In the genomic region with DNA sequence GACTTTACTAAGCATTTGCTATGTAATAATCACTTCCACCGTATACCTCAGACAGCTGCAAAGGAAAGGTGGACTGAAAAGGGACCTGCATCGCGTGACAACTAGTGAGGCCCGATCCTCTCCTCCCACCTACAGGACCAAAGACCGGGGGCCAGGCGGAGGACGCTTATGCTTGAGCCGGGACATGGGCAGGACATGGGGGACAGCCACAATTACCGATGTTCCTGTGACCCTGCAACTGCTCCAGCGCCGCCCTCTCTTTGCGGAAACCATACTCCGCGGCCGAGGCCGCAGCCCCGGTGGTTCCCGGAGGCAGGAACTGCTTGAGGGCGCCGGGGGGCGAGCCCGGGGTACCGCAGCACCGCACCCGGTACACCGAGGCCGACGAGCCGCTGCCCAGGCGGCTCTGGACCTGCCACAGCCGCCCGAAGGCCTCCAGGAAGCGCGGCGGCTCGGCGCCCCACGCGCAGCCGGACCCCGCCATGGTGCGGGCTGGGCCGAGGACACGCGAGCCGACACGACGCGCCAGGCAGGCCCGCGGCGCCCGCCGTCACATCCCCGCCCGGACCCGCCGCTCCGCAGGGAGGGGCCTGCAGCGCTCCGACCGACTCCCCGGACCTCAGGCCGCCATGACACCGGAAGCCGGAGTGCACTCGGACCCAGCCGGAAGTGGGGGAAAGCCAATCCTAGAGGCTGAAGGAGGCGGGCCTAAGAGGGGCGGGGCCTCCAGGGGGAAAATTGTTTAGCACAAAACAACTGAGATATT, we compare ENCODE assay signal across 8 mouse cellular contexts. TPM values are rescaled to one million over a fixed set of nuclear protein-coding genes. Genes with fewer than 3 reads are reported as not detected.
DNase-seq lines count a peak whose midpoint lies in the region; ATAC-seq lines count a peak whose summit lies in the region.

Uhmk1 (minus strand) TSS at position 641 of the 766 bp plus-strand sequence.

- peaks cover 16% of the 10 kb centered on the region for H3K36me3 ChIP-seq in hindbrain, embryonic 12.5 days

- DNase-seq in Muller cell, postnatal 12 days (ENCODE audit: inconsistent ontology term), result peak; percentile 91
- DNase-seq in cerebellum, adult 9-11 months, result peak; percentile 93
- DNase-seq in frontal cortex, postnatal 10 days (ENCODE audit: low spot score in 2 of 2), result peak; percentile 79 to 87
- DNase-seq in layer of hippocampus, postnatal 25 days (ENCODE audit: extremely low spot score in 1 of 2, low spot score in 1 of 2), result peak; percentile 72 to 80
- DNase-seq in lung, postnatal 25 days (ENCODE audit: low spot score), result peak; percentile 92
- peak; percentile 83 for DNase-seq in retina, embryonic 14.5 days (ENCODE audit: low spot score)
- peak; percentile 91 for DNase-seq in thymus, postnatal 4 days

- peak within 1 kb of the TSS; percentile 84 for H3K27ac ChIP-seq in hindbrain, embryonic 12.5 days

- H3K9me3 ChIP-seq in hindbrain, embryonic 12.5 days (replicated peaks), result no peaks in the 10 kb centered on the region

- peak within 1 kb of the TSS; percentile 86 for H3K4me3 ChIP-seq in hindbrain, embryonic 12.5 days

- H3K27me3 ChIP-seq in hindbrain, embryonic 12.5 days, result 0 out of 2 replicates have a peak, but pooled peaks cover 4% of the 10 kb centered on the region

- peak within 1 kb of the TSS; percentile 97 for H3K9ac ChIP-seq in hindbrain, embryonic 12.5 days

- WGBS in hindbrain, embryonic 12.5 days, result 1% methylated on average over 65 of the region's 70 CpGs

- H3K4me1 ChIP-seq in hindbrain, embryonic 12.5 days, result peaks cover 7% of the 10 kb centered on the region

- ATAC-seq in hindbrain, embryonic 12.5 days (ENCODE audit: low FRiP score), result peak; percentile 100

- peak within 1 kb of the TSS; percentile 78 for H3K4me2 ChIP-seq in hindbrain, embryonic 12.5 days (replicated peaks)

RNA-seq across cellular contexts. Expression of gene Uhmk1, which starts in this region (rescaled TPM):
- polyA plus RNA-seq in hindbrain, embryonic 12.5 days (2016; fragmentation: Nextera tagmentation; extraction: Ambion mirVana), result 15.3 and 16.3 TPM in 2 replicates
- 100 to 1,000 TPM; 144 to 145 TPM for total RNA-seq in layer of hippocampus, postnatal 25 days (2021)

Comparison
In these comparisons a context has a peak if more than half of its experiments do, and no peak if none do; other contexts are left out.
1. Peak in every context shown above with its lines: DNase-seq, ATAC-seq, H3K4me3 ChIP-seq and H3K27ac ChIP-seq.